Mouse (Mus musculus): ENCODE measurements around the gene Ager. TPM values are rescaled to one million over a fixed set of nuclear protein-coding genes. Genes with fewer than 3 reads are reported as not detected.

The Ager gene
- polyA plus RNA-seq, 1 experiment from 2014 or later = 2.6 TPM

GRCm38 (mm10) chr17:34585877-34586771 is 11.5 kb upstream of the Ager start:
- Histone ChIP-seq H3K27me3 (replicated peaks; ENCODE audit: low read depth, poor library complexity, severe bottlenecking) (no peaks in the 10 kb centered on the region; the same call in 1 of the 2 replicates), H3K9me3 (no peaks in the 10 kb centered on the region), H3K4me3 (peak overlapping the region; percentile 86), H3K27ac (replicated peaks) (peak overlapping the region; percentile 97), H3K4me1 (peaks cover 66% of the 10 kb centered on the region), H3K36me3 (replicated peaks) (no peaks in the 10 kb centered on the region)
- WGBS = 24% methylated on average over 32 of the region's 32 CpGs
- peak; percentile 58 for DNase-seq (ENCODE audit: low spot score)

GRCm38 (mm10) chr17:34586796-34587422 is 10.8 kb upstream of the Ager start:
- H3K36me3 ChIP-seq (replicated peaks) = no peaks in the 10 kb centered on the region
- peak; percentile 94 for DNase-seq (ENCODE audit: low spot score)
- no peaks in the 10 kb centered on the region for H3K9me3 ChIP-seq
- peaks cover 74% of the 10 kb centered on the region for H3K4me1 ChIP-seq
- under 1% methylated on average over 38 of the region's 38 CpGs for WGBS
- peak overlapping the region; percentile 86 for H3K4me3 ChIP-seq
- no peaks in the 10 kb centered on the region; the same call in 1 of the 2 replicates for H3K27me3 ChIP-seq (replicated peaks; ENCODE audit: low read depth, poor library complexity, severe bottlenecking)
- peak overlapping the region; percentile 97 for H3K27ac ChIP-seq (replicated peaks)

DNA sequence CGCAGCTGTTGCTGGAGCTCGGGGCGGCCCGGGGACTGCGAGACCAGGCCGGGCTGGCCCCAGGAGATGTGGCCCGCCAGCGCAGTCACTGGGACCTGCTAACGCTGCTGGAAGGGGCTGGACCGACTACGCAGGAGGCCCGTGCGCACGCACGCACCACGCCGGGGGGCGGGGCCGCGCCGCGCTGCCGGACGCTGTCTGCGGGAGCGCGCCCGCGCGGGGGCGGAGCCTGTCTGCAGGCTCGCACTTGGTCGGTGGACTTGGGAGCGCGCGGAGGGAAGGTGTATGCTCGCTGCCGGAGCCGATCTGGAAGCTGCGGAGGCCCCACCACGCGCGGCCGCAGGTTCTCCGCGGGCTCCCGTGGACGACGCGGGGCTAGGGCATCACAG is 10.2 kb upstream of the Ager start:
- under 1% methylated on average over 50 of the region's 50 CpGs for WGBS
- H3K4me1 ChIP-seq = peaks cover 76% of the 10 kb centered on the region

DNA sequence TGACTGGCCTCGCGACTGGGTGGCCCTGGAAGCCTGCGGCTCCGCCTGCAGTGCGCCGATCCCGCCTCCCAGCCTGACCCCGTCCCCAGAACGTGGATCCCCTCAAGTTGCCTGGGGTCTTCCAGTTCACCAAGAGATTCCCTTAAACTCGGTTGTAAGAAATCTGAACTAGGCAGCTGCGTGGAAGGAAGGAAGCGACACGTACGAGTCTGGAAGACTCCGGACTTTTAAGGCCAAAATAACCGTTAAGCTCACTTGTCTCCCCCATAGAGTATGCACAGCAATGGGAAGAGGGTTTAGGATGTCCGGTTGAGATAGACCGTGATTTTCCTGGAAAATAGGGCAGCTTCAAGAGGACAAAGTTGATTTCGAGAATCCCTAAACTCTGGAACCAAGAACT is 9.8 kb upstream of the Ager start:
- H3K36me3 ChIP-seq (replicated peaks) = no peaks in the 10 kb centered on the region
- 6% methylated on average over 19 of the region's 19 CpGs for WGBS
- H3K9me3 ChIP-seq = no peaks in the 10 kb centered on the region
- peak overlapping the region; percentile 86 for H3K4me3 ChIP-seq
- peak overlapping the region; percentile 97 for H3K27ac ChIP-seq (replicated peaks)
- no peaks in the 10 kb centered on the region; the same call in 1 of the 2 replicates for H3K27me3 ChIP-seq (replicated peaks; ENCODE audit: low read depth, poor library complexity, severe bottlenecking)
- peaks cover 76% of the 10 kb centered on the region for H3K4me1 ChIP-seq
- DNase-seq (ENCODE audit: low spot score) = no peak

More for the DNA sequence above, 10.2 kb upstream of the Ager start:
- H3K27ac ChIP-seq (replicated peaks) = peak overlapping the region; percentile 97
- peak overlapping the region; percentile 86 for H3K4me3 ChIP-seq
- H3K9me3 ChIP-seq = no peaks in the 10 kb centered on the region
- no peaks in the 10 kb centered on the region for H3K36me3 ChIP-seq (replicated peaks)
- DNase-seq (ENCODE audit: low spot score) = peak; percentile 98
- no peaks in the 10 kb centered on the region; the same call in 1 of the 2 replicates for H3K27me3 ChIP-seq (replicated peaks; ENCODE audit: low read depth, poor library complexity, severe bottlenecking)

- DNase-seq (ENCODE audit: low spot score) = no peak
- peaks cover 2% of the 10 kb centered on the region for H3K36me3 ChIP-seq (replicated peaks)
- no peaks in the 10 kb centered on the region for H3K9me3 ChIP-seq
- 58% methylated on average over 3 of the region's 3 CpGs for WGBS
- H3K27ac ChIP-seq (replicated peaks) = peak overlapping the region; percentile 100; the same call in 1 of the 2 replicates
- H3K27me3 ChIP-seq (replicated peaks; ENCODE audit: low read depth, poor library complexity, severe bottlenecking) = no peaks in the 10 kb centered on the region; the same call in 1 of the 2 replicates
- H3K4me3 ChIP-seq = peak overlapping the region; percentile 86; the same call in 1 of the 2 replicates
- peaks cover 81% of the 10 kb centered on the region for H3K4me1 ChIP-seq
These were observed 8.9 kb upstream of the Ager start for GRCm38 (mm10) chr17:34588767-34589166.

GRCm38 (mm10) chr17:34589206-34589605 is 8.5 kb upstream of the Ager start:
- Histone ChIP-seq H3K4me3 (peak overlapping the region; percentile 79), H3K36me3 (replicated peaks) (peaks cover 6% of the 10 kb centered on the region), H3K4me1 (peaks cover 85% of the 10 kb centered on the region), H3K27me3 (replicated peaks; ENCODE audit: low read depth, poor library complexity, severe bottlenecking) (no peaks in the 10 kb centered on the region; the same call in 1 of the 2 replicates), H3K9me3 (no peaks in the 10 kb centered on the region), H3K27ac (replicated peaks) (peak overlapping the region; percentile 100)
- DNase-seq (ENCODE audit: low spot score) = no peak
- 41% methylated on average over 7 of the region's 7 CpGs for WGBS

GRCm38 (mm10) chr17:34589681-34590101 is 8.0 kb upstream of the Ager start, which contains the start of gene Gpsm3:
Gpsm3 (plus strand) TSS chr17:34589806.
- DNase-seq (ENCODE audit: low spot score) = no peak
- Histone ChIP-seq H3K27me3 (replicated peaks; ENCODE audit: low read depth, poor library complexity, severe bottlenecking) (no peaks in the 10 kb centered on the region; the same call in 1 of the 2 replicates), H3K4me1 (peaks cover 90% of the 10 kb centered on the region), H3K9me3 (no peaks in the 10 kb centered on the region), H3K27ac (replicated peaks) (peak within 1 kb of the TSS; percentile 100), H3K36me3 (replicated peaks) (peaks cover 11% of the 10 kb centered on the region), H3K4me3 (peak within 1 kb of the TSS; percentile 86)
- WGBS = 19% methylated on average over 7 of the region's 7 CpGs

GRCm38 (mm10) chr17:34590154-34590987 is 7.3 kb upstream of the Ager start:
- Histone ChIP-seq H3K27me3 (replicated peaks; ENCODE audit: low read depth, poor library complexity, severe bottlenecking) (no peaks in the 10 kb centered on the region; the same call in 1 of the 2 replicates), H3K9me3 (no peaks in the 10 kb centered on the region), H3K36me3 (replicated peaks) (peaks cover 18% of the 10 kb centered on the region), H3K4me3 (peak overlapping the region; percentile 79), H3K27ac (replicated peaks) (peak overlapping the region; percentile 100), H3K4me1 (peaks cover 97% of the 10 kb centered on the region)
- DNase-seq (ENCODE audit: low spot score) = no peak
- WGBS = 60% methylated on average over 15 of the region's 15 CpGs

- peak; percentile 79 for DNase-seq (ENCODE audit: low spot score)
- peak within 1 kb of the TSS; percentile 79 for H3K4me3 ChIP-seq
- peaks cover 27% of the 10 kb centered on the region for H3K36me3 ChIP-seq (replicated peaks)
- WGBS = 1% methylated on average over 21 of the region's 21 CpGs
- H3K9me3 ChIP-seq = no peaks in the 10 kb centered on the region
- H3K27ac ChIP-seq (replicated peaks) = peak within 1 kb of the TSS; percentile 100
- no peaks in the 10 kb centered on the region for H3K27me3 ChIP-seq (replicated peaks; ENCODE audit: low read depth, poor library complexity, severe bottlenecking)
- H3K4me1 ChIP-seq = peaks cover 97% of the 10 kb centered on the region
These were observed 6.4 kb upstream of the Ager start, which contains the start of gene Pbx2 for GRCm38 (mm10) chr17:34591029-34591993. Pbx2 (plus strand) TSS chr17:34591266.

DNA sequence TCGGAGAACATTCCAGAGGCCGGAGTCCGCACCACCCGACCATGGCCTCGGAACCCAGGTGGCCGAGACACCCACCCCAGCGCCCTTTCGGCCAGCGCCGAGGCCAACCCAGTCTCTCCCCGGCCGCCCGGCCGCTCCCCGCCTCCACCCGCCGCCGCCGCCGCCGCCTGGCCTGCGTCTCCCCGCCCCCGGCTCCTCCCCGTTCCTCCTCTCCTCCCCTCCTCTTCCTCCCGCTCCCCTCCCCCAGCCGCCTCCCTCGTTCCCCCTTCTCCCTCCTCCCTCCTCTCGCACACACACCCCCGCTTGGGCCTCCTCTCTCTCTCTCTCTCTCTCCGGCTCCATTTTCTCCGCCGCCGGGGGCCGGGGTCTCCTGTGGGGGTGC is 5.7 kb upstream of the Ager start:
- peaks cover 32% of the 10 kb centered on the region for H3K36me3 ChIP-seq (replicated peaks)
- peak overlapping the region; percentile 100 for H3K27ac ChIP-seq (replicated peaks)
- no peaks in the 10 kb centered on the region for H3K9me3 ChIP-seq
- DNase-seq (ENCODE audit: low spot score) = peak; percentile 98
- under 1% methylated on average over 34 of the region's 35 CpGs for WGBS
- peak overlapping the region; percentile 79 for H3K4me3 ChIP-seq
- no peaks in the 10 kb centered on the region for H3K27me3 ChIP-seq (replicated peaks; ENCODE audit: low read depth, poor library complexity, severe bottlenecking)
- H3K4me1 ChIP-seq = peaks cover 96% of the 10 kb centered on the region
